Mouse (Mus musculus) heart, postnatal 10 days (tissue): Measurements from ENCODE around the gene Notch1. TPM values are rescaled to one million over a fixed set of nuclear protein-coding genes. Genes with fewer than 3 reads are reported as not detected.

Source experiments
- DNase-seq, 2 experiments: peaks; one replicate each; pipeline ENCODE4 v3.0.0; 2021
- intact Hi-C: fragments of 180-260 bp; cut with DNase I; formaldehyde crosslinking; loops from one replicate; pipeline ENCODE4 v1.15.1; 2025
- total RNA-seq, 2 experiments: library from RNA; stranded (reverse); gene quantifications; 2 replicates each; pipeline ENCODE4 v1.2.3; 2021

Gene Notch1
- total RNA-seq, 2 experiments from 2014 or later: 54.0 to 54.3 TPM

DNA sequence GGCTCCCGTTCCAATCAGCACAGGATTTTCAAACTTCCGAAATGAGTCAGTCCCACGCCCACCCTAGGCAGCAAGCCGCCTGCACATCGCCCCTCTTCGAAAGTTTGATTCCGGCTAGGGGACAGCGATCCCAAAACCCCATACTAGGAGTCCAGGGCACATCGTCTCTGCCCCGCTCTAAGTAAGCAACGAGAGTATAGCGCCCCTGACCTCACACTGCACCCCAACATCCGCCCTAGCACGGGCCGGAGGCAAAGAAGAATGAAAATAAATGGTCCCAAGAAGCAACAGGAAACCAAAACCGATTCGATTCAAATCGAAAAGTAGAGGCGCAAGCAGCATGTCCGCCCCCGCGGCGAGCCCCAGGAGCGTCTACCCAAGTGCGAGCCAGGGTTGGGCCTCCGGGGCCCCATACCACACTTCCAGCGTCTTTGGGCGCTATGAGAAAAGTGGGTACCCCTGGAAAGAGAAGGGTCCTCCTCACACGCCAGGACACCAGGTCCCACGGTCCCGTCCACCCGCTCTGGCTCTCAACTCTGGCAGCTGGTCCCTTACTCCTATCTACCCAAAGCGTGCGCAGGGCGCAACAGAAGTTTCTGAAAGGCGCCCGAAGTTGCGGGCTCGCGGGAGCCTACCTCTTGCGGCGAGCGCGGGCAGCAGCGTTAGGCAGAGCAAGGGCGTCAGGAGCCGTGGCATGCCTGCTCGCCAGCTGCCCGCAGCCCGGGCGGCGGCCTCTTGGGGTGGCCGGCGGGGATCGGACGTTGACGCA is 13.4 kb downstream of the Notch1 start:
- DNase-seq: no peak
- intact Hi-C loops: loop anchor here (2.0 kb wide), 2 partner anchors 24 to 28 kb away; no protein-coding TSS in a partner anchor

DNA sequence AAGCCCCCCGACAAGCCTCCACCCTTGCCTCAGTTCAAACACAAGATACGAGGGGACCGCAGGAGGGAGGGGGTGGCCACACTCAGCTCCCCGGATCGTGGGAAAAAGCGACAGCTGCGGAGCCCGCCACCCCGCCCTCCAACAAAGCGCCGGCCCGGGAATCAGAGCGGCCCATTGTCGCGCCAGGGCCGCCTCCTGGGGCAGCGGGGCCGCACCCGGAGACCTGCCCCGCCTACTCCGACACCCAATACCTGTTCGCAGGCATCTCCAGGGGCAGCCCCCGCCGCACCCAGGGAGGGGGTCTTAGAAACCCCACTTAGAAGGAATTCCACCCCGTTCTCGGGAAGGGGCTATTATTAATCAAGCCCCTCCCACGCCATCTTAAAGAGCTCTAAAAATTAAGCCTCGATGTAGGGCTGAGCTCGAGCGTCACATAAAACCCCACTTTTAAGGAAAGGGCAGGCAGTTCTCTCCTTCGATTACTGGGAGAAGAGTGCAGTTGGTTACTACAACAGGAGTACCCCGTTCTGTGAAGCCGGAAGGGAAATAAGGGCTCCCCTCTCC is 14.1 kb downstream of the Notch1 start:
- peak; percentile 71 to 74 for DNase-seq
- intact Hi-C loops: loop anchor here (2.0 kb wide), 2 partner anchors 24 to 28 kb away; no protein-coding TSS in a partner anchor

DNA sequence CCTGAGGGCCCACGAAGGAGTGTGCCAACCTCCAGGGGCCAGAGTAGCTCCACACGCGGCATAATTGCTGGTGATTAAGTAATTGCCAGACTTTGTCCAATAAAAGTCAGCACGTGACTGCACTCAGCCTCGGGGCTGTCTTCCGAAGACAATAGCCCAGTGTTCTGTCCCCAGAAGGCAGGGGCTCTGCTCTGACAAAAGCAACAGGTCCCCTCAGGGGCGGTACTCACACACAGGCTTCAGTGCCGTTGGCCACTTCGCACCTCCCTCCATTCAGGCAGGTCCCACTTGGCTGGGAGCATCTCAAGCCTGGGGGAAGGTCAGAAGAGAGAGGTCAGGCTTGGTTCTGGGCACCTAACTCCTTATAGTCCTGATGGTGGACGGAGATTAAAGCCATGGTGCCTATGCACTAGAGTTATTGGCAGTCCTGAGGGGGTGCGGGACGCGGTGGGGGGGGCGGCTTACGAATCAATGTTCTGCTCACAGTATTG is 14.8 kb downstream of the Notch1 start:
- intact Hi-C loops: loop anchor here (2.0 kb wide), 3 partner anchors 25 to 53 kb away; no protein-coding TSS in a partner anchor
- no peak for DNase-seq

DNA sequence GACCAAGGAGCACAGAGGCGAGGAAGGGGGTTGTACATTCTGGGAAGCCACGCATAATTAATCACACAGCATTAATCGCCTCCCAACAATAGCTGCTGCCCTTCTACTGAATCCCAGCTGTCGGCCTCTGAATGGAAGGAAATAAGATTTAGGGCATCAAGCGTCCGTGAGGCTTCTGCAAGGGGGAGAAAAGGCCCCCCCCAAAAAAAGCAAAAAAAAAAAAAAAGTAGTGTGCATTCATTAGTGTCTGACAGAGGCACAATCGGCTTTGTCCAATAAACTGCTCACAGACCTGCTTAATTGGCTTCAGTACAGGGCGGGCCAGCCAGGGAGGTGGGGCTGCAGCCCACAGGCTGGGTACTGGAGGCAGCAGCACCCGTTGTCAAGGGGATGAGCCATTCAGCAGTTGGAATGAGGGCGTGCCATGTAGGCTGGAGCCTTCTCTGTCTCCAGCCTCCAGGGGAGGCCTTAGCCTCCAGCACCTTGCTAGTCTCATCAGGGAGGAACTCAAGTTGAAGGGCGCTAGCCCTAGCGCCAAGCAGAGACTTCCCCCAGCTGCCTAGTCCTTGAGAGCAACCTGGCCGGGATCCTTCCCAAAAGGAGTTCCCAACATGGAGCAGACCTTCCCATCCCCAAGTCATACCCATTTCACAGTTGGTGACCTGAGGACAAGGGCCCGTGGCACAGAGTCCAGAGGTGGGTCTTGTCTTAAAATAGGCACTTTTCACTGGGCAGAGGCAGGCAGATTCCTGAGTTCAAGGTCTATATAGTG is 15.7 kb downstream of the Notch1 start:
- intact Hi-C loops: loop anchor here (2.0 kb wide), 1 partner anchor 52 kb away; no protein-coding TSS in a partner anchor
- no peak for DNase-seq

DNA sequence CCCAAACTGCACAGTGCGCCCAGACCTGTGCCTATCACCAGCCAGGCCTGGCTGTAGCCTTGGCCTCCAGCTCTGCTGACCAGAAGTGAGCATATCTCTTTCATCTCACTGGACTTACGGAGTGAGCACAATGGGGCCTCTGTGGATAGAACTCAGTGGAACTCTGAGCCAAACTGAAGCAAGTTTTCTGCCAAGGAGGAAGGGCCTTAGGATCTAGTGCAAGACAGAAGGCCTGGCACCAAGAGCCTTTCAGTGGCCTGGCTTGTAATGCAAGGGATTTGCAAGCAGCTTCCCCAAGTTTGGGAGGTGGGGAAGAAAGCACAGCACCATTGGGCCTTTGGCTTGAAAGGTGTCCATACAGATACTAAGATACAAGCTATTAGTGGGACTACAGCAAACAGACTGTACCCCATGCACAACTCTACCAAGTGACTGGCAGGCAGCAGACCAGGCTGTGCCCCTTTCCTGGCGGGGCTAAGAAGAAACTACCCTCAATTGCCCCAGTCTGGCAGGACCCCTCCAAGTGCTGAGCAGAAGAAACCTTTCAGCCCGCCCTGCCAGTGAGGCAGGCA is 16.4 kb downstream of the Notch1 start:
- intact Hi-C loops: loop anchor here (2.0 kb wide), 1 partner anchor 51 kb away; no protein-coding TSS in a partner anchor
- DNase-seq: no peak

DNA sequence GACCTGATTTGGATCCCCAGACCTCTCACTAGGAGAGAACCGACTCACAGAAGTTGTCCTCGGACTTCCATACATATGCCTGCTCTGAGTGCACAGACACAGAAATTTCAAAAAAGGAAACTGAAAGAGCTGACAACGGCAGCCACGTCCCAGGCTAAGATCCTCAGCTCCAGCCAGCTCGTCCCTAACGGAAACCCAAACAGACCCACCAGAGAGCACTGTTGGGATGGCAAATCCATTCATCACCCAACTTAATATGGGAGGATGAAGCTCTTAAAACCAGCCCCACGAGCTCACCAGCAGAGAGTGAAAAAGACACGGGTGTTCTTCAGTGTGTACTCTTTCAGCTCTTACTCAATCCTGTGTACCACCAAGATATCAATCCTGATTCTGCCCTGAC is 17.8 kb downstream of the Notch1 start:
- intact Hi-C loops: no loop called here
- DNase-seq: no peak

DNA sequence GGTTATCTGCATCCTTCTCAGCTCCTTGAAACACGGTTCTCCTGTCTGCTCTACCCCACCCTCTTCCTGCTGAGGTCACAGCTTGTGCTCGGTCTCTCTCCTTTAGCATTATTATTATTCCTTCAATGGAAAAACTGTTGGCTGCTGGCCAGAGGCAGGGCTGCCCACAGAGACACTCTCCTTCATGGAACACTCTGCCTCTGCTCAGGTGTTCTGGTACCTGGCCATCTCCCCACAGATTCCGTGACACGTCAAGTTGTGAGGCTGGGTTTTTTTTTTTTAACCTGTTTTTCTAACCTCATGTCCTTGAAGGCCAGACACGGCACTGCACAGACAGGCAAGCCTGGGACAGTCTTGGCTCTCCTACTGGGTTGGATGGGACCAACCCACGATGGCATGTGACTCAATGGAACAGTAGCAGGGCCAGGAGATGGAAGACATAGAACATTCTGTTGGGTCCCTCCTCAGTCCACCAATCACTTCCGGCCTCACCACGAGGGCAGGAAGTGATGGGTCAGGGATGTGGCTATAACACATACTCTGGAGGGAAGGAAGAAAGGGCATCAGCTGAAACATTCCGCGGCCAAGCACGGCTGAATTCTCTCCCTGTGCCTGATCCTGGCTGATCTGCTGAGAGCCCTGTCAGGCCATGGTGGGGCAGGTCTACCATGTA is 18.5 kb downstream of the Notch1 start:
- peak in 1 of 2 experiments; percentile 59 for DNase-seq
- intact Hi-C loops: no loop called here

DNA sequence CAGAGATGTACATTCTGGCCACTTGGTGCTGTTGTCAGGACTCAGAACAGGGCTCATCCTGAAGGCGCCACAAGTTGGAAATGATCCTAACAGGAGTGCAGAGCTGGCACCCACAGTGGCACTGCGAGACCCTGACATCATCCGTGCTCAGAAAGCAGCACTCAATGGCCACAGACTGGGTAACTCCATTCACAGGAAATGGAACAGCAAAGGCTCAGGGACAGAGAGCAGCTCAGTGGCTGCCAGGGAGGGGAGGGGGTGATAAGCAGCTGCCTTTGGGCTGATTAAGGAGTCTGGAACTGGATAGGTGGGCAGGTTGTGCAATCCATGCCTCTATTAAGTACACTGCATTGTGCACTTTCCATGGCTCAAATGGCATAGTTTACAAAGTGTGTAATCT is 20.0 kb downstream of the Notch1 start:
- intact Hi-C loops: no loop called here
- DNase-seq: no peak

DNA sequence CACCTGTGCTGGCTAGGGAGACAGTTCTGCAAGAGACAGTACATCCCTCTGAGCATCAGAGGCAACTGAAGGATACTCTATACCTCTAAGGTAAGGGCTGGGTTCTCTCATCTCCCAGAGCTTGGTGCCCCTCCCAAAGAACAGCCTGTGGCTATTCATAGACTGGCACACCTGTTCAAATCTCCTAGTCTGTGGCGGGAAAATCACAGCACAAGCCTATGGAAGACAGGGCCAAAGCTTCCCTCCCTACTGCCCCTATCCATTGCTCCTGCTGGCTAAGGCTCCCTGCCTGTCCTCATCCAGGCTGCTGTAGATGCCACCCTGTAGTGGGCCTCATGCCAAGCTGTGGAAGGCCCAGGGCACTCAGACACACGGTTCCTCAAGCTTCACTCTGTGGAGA is 20.8 kb downstream of the Notch1 start:
- intact Hi-C loops: no loop called here

DNA sequence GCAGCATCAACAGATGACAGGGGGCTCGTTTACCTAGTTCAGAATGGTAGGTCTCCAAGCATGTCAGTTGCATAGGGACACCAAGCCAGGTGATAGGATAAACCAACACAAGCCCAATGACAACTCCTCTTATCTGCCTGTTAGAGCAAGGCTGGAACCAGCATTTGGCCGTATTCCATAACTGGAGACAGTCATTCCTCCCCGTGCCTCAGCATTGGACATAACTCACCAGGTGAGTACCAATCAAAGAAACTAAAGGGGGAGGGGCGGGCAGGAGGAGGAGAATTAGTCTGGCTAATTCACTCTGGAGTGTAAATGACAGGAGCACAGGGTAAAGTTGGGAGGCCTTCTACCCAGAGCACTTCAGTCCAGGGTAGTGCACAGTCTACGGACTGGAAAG is 21.5 kb downstream of the Notch1 start:
- no peak for DNase-seq
- intact Hi-C loops: no loop called here

More for the DNA sequence above, 20.8 kb downstream of the Notch1 start:
- no peak for DNase-seq

DNA sequence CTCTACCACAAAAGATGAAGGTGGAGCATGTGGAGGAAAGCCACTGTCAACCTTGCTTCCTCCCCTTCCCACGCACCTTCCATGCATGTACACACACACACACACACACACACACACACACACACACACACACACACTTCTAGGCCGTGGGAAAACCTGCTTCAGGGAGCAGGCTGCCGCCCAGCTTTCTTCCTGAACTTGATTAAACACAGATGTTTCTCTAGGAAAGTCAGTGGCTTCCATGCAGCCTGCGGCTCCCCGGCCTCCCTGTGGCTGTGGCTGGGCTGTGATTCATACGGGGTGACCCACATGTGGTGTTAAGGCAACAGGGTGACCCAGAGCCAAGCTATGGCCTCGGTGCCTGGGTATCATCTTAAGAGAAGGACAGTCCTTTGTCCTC is 22.1 kb downstream of the Notch1 start:
- intact Hi-C loops: no loop called here
- peak in 1 of 2 experiments; percentile 53 for DNase-seq

DNA sequence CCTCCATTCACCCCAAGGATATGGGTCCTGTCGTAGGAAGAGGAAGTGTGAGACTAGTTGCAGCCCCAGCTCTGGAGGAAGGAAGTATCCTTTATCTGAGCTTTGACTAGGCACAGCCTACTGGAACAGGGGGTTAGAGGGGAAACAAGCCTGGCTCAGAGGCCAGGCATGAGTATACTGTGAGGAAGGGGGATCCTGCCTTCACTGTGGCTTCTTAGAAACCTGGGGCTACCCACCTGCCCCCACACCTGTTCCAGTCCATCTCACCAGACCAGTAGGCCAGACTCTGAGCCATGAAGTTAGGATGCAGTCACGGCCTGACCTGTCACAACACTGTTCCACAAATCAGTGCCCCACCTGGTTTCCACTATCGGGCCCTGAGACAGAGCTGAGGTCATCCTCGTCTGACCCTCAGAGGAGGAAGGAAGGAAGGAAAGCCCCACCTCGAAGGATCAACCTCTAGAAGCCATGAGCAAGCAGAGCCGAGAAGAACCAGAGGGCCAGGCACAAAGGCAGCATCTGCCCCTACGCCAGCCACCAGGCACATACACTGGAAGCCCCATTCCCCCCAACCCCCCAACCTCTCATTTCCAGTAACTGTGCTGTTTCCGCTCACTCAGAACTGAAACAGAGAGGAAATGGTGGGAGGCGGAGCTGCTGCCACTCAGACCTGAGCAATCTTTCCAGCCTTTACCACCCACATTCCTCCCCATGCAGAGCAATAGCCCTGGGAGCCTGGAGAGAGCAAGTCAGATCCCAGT is 23.3 kb downstream of the Notch1 start:
- peak in 1 of 2 experiments; percentile 50 for DNase-seq
- intact Hi-C loops: no loop called here

DNA sequence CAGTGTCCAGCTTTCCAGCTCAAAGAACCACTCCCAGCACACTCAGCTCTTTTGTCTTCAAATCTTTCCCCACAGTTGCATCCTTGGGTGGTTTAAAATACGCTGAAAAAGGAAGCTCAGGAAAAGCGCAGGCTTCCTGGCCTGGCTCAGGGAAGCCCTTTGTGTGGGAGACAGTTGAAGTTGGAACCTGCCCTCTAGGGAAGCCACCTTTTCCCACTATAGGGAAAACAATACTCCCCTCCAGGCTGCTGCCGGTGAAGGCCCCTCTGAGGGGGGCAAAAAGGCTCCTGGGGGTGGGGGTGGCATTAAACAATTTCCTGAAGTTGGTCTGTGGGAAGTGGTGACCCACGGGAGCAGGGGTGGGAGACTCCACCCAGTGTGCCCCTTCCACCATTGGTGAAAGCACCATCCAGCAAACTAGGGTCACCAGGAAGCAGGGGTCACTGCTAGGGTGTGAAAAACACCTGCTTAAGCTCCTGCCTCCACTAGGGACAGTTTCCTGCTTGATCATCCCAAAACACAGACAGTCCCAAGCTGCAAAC is 25.6 kb downstream of the Notch1 start:
- intact Hi-C loops: no loop called here
- peak; percentile 46 to 59 for DNase-seq

DNA sequence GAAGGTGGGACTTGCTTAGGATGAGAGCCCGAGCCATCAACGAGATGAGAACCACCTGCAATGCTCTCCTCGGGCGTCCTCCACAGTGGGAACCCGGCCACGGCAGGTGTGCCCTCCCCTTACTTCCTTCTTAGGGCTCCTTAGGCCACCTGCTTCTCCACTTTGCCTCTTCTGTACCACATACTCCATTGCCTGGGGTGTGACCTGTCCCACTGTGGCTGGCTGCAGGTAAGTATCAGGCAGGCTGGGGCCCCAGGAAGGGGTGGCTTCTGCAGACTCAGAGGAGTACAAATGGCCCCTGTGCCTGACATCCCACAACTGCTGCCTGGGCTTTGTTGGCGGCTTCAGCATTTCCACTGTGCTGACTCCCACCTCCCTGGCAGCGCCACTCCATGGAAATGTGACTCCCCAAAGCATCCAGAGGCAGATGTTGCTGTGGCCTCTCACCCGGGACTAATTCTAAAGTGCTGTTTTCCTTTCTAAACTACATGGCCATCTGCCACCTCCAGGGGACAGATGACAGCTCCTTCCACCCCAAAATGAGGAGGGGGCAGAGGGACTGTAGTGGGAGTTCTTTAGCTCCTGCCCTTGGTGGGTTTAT is 27.8 kb downstream of the Notch1 start:
- intact Hi-C loops: no loop called here

DNA sequence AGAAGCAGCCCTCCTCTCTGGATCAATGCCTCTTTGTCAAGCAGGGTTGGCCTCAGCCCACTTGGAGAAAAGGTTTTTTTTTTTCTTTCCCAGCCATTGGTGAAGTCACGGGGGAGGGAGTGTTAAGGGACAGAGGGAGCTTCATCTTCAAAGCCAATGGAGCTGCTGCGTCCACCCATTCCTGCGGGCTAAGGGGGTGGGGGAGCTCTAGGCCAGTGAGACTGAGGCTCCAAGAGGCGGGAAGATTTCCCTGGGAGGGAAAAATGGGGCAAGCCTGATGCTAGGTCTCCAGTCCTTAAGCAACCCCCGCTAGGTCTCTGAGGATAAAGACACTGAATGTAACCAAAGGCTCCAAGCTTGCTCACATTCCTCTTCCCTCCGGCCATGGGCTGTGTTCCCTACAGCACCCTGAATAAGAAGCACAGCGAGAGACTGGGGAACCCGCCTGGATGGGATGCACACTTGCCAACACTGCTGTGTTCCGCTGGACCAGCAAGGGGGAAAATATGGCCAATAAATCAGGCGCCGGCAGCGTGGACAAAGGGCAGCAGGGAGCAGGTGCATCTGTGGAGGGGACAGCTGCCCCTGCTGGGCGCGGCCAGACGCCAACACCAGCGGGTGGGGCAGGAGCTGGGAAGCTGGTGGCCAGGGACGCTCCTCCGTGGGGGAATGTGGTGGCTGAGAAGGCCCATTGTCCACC is 29.0 kb downstream of the Notch1 start:
- intact Hi-C loops: no loop called here
- DNase-seq: peak; percentile 50 to 58

More for the DNA sequence above, 27.8 kb downstream of the Notch1 start:
- DNase-seq: no peak

DNA sequence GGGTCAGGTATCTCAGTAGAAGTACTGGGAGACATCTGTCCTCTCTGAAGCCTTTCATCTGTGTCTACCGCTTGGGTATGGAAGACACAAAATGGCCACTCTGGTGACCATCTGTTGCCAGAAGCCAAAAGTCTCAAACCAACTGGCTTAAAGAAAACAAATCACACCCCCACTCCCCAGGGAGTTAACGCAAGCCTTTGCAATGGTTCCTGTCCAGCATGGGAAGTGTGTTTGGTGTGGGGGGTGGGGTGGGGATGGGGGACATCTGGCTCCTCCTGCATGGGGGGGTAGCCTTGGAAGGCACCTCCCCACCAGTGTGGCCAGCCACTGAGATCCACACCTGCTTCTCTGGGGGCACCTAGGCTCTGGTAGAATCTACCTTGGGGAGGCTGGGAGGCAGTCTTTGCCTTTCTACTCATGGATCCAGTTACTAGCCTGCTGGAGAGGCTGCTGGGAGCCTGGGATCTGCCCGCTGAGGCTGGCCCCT is 29.6 kb downstream of the Notch1 start:
- DNase-seq: peak; percentile 39 to 71

DNA sequence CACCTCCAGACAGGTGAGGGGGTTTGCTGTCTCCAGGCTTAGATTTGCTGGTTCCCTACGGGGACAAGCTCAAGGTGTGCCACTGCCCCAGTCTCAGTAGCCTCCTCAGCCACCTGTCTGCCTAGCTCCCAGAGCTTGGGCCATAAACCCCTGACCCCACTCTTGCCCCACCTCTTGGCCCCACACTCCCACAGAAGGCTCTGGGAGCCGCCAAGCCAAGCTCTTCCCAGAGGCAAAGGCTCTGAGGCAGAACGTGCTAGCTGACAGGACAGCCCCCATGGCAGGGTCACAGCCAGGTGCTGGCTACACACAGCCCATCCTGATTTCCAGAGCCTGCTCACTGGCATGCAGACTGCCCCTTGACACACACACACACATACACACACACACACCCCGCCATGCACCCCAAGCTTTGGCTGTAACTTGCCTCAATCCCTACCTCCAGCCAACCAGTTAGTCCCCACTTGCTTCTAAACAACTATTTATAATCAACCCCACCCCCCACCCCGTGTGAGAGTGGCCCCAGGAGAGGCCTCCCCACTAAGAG is 30.1 kb downstream of the Notch1 start:
- DNase-seq: no peak
- intact Hi-C loops: no loop called here

More for the DNA sequence above, 29.6 kb downstream of the Notch1 start:
- intact Hi-C loops: no loop called here

DNA sequence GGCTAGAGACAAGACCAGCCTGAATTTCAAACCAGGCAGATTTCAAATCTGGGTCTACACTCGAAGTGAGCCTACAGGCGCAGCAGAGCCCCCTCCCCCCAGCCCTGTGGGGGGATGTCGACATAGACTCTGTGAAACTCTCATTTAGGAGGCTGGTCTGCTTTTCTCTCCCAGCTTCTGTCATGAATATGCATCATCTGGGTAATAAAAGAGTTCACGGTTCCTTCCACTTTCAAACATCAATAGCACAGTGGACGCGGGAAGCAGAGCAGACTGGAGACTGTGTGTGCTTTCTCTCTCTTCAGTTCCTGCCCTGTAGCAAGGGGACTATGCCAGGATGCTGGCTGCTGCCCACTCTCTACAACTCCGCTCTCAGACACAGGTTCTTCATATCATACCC is 30.8 kb downstream of the Notch1 start:
- DNase-seq: no peak
- intact Hi-C loops: no loop called here
